Mouse (Mus musculus) neural tube, embryonic 14.5 days (tissue): ENCODE measurements around the gene Prkcsh. TPM values are rescaled to one million over a fixed set of nuclear protein-coding genes. Genes with fewer than 3 reads are reported as not detected.
A peak's percentile ranks its signal among the peaks of the same experiment; 100 is the strongest.

Experiments used
- ATAC-seq: fragments of 200-750 bp; cut with Nextera tagmentation; 2 replicates; pipeline ENCODE4 v1.8.0; 2017; ENCODE audit warnings: low read depth, mild to moderate bottlenecking, moderate TSS enrichment, moderate library complexity
- H3K27ac ChIP-seq: fragments of 300-500 bp; sonication (generic); 2 replicates; pipeline ENCODE4 v1.5.1; 2014; ENCODE audit warnings: low read depth, mild to moderate bottlenecking, control low read depth, low read length, moderate library complexity, mixed read lengths
- H3K27me3 ChIP-seq: fragments of 300-500 bp; sonication (generic); 2 replicates; pipeline ENCODE4 v1.6.1; 2014; ENCODE audit warnings: low read length; ENCODE audit not compliant: control insufficient read depth, insufficient read depth
- H3K36me3 ChIP-seq: fragments of 300-500 bp; sonication (generic); 2 replicates; pipeline ENCODE4 v1.6.1; 2014; ENCODE audit warnings: low read length, mixed read lengths; ENCODE audit not compliant: control insufficient read depth, insufficient read depth
- H3K4me1 ChIP-seq: fragments of 300-500 bp; sonication (generic); 2 replicates; pipeline ENCODE4 v1.6.1; 2014; ENCODE audit warnings: low read length; ENCODE audit not compliant: control insufficient read depth, insufficient read depth
- H3K4me2 ChIP-seq: fragments of 300-500 bp; sonication (generic); 2 replicates; pipeline ENCODE4 v1.6.1; 2014; ENCODE audit warnings: mild to moderate bottlenecking, low read depth, low read length, control low read depth
- H3K4me3 ChIP-seq: fragments of 300-500 bp; sonication (generic); 2 replicates; pipeline ENCODE4 v1.5.1; 2014; ENCODE audit warnings: low read depth, low read length, control low read depth, mixed read lengths
- H3K9ac ChIP-seq: fragments of 300-500 bp; sonication (generic); replicated peaks from 2 replicates; pipeline ENCODE4 v1.6.1; 2014; ENCODE audit warnings: low read depth, mild to moderate bottlenecking, control low read depth, low read length, mixed read lengths
- H3K9me3 ChIP-seq: fragments of 300-500 bp; sonication (generic); 2 replicates; pipeline ENCODE4 v1.6.1; 2016; ENCODE audit warnings: low read length; ENCODE audit not compliant: control insufficient read depth
- WGBS: fragments of 180-500 bp; shearing (Covaris S2); extraction: QIAGEN DNeasy Blood & Tissue Kit; methylation state at CpG from one replicate; pipeline ENCODE4 v1.1.7; 2014; 5-methylcytosine and 5-hydroxymethylcytosine counted together
- polyA plus RNA-seq: library from polyadenylated mRNA; unstranded; fragments of >200 nt; fragmentation: Nextera tagmentation; extraction: Ambion mirVana; gene quantifications from 2 replicates; pipeline ENCODE4 v1.2.1, GENCODE M21; 2014

Gene Prkcsh
- polyA plus RNA-seq, 1 experiment from 2014 or later: 74.1 TPM

DNA sequence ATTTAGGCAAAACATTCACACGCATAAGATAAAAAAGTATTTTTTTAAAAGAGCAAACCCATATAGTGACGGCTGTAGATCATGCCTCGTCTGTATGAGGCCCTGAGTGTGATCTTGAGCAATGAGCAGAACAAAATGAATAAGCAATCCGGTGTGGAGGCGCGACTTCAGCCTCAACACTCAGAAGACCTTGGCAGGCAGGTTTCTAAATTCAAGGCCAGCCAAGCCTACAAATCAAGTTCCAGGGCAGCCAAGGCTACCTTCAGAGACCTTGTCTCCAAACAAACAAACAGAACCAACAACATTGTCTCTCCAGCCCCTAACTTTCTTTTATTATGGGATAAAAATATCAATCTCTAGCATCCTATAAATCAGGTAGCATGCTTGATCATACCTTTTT is 2.3 kb upstream of the Prkcsh start:
- no peak for ATAC-seq
- H3K36me3 ChIP-seq: 0 out of 2 replicates have a peak, but pooled peaks cover 5% of the 10 kb centered on the region
- no peaks in the 10 kb centered on the region for H3K9me3 ChIP-seq
- no peaks in the 10 kb centered on the region for H3K27me3 ChIP-seq
- H3K4me2 ChIP-seq: no peak overlapping the region
- WGBS: 91% methylated on average over 6 of the region's 6 CpGs
- H3K9ac ChIP-seq: no peak overlapping the region
- peaks cover 21% of the 10 kb centered on the region for H3K4me1 ChIP-seq
- H3K27ac ChIP-seq: no peak overlapping the region
- no peak overlapping the region for H3K4me3 ChIP-seq

GRCm38 (mm10) chr9:22001633-22002032 is 973 bp upstream of the Prkcsh start:
- Histone ChIP-seq H3K27me3 (no peaks in the 10 kb centered on the region), H3K9me3 (no peaks in the 10 kb centered on the region), H3K4me1 (peaks cover 21% of the 10 kb centered on the region), H3K4me2 (peak overlapping the region; percentile 57), H3K27ac (no peak overlapping the region), H3K4me3 (no peak overlapping the region), H3K9ac (no peak overlapping the region), H3K36me3 (peaks cover 10% of the 10 kb centered on the region; the same call in 1 of the 2 replicates)
- 86% methylated on average over 4 of the region's 4 CpGs for WGBS
- ATAC-seq: no peak

DNA sequence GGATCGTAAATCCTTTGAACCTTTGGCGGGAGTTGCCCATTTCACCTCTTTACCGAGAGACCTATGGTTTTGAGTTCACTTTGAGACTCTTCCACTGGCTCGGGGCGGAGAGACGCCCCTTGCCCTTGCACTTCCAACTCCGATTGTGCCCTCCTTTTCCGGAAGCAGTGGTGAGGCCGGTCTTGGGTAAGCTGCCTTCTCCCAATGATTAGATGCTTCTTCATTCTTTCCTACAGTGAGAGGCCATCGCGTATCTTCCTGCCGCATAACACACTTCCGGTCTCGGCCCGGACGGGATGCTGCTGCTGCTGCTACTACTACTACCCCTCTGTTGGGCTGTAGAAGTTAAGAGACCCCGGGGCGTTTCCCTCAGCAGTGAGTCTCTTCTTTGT is 553 bp downstream of the Prkcsh start:
- Histone ChIP-seq H3K27ac (peak overlapping the region; percentile 66), H3K27me3 (no peaks in the 10 kb centered on the region), H3K4me1 (peaks cover 21% of the 10 kb centered on the region), H3K4me3 (peak overlapping the region; percentile 62), H3K9me3 (no peaks in the 10 kb centered on the region), H3K36me3 (peaks cover 18% of the 10 kb centered on the region), H3K4me2 (peak overlapping the region; percentile 74), H3K9ac (peak overlapping the region; percentile 60)
- peak; percentile 26 for ATAC-seq
- WGBS: under 1% methylated on average over 18 of the region's 18 CpGs

GRCm38 (mm10) chr9:22004546-22004945 is 1.9 kb downstream of the Prkcsh start:
- Histone ChIP-seq H3K36me3 (peaks cover 26% of the 10 kb centered on the region), H3K9me3 (no peaks in the 10 kb centered on the region), H3K4me3 (no peak overlapping the region), H3K27me3 (no peaks in the 10 kb centered on the region), H3K4me2 (peak overlapping the region; percentile 74; the same call in 1 of the 2 replicates), H3K27ac (no peak overlapping the region), H3K9ac (no peak overlapping the region), H3K4me1 (peaks cover 21% of the 10 kb centered on the region)
- no peak for ATAC-seq
- WGBS: 91% methylated on average over 12 of the region's 12 CpGs

- H3K4me3 ChIP-seq: no peak overlapping the region
- H3K9me3 ChIP-seq: no peaks in the 10 kb centered on the region
- H3K4me2 ChIP-seq: no peak overlapping the region
- ATAC-seq: 0 out of 2 replicates have a peak, but pooled peaks have one; percentile 28
- H3K9ac ChIP-seq: no peak overlapping the region
- no peak overlapping the region for H3K27ac ChIP-seq
- no peaks in the 10 kb centered on the region for H3K4me1 ChIP-seq
- peaks cover 56% of the 10 kb centered on the region for H3K36me3 ChIP-seq
- H3K27me3 ChIP-seq: no peaks in the 10 kb centered on the region
- WGBS: 85% methylated on average over 5 of the region's 5 CpGs
These were observed 8.4 kb downstream of the Prkcsh start for GRCm38 (mm10) chr9:22011055-22011454.

GRCm38 (mm10) chr9:22012731-22013130 is 10.1 kb downstream of the Prkcsh start:
- H3K4me3 ChIP-seq: no peak overlapping the region
- no peaks in the 10 kb centered on the region for H3K9me3 ChIP-seq
- no peak overlapping the region for H3K27ac ChIP-seq
- H3K9ac ChIP-seq: no peak overlapping the region
- no peaks in the 10 kb centered on the region for H3K4me1 ChIP-seq
- peaks cover 58% of the 10 kb centered on the region for H3K36me3 ChIP-seq
- no peak overlapping the region for H3K4me2 ChIP-seq
- ATAC-seq: no peak
- 91% methylated on average over 13 of the region's 13 CpGs for WGBS
- H3K27me3 ChIP-seq: no peaks in the 10 kb centered on the region

DNA sequence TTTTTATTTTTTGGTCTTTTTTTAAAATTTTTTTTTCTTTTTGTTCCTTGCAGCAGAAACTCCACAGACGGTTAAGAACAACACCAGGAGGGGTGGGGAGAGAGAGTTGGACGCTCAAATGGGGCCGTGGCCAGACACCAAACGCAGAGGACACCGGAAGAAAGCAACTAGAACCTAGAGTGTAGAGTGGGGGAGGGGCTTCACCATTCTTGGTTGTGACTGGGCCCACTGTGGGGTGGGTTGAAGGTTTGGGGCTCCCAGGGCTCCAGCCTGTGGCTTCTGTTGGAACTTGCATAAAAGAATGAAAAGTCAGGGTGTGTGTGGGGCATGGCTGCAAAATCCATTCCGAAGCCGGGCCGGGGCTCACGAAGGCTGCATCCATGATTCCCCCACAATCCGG is 13.6 kb downstream of the Prkcsh start:
- WGBS: 68% methylated on average over 10 of the region's 10 CpGs
- Histone ChIP-seq H3K9me3 (no peaks in the 10 kb centered on the region), H3K27ac (no peak overlapping the region), H3K36me3 (peaks cover 34% of the 10 kb centered on the region), H3K4me2 (no peak overlapping the region), H3K27me3 (no peaks in the 10 kb centered on the region), H3K4me1 (no peaks in the 10 kb centered on the region), H3K9ac (no peak overlapping the region), H3K4me3 (no peak overlapping the region)
- ATAC-seq: no peak

DNA sequence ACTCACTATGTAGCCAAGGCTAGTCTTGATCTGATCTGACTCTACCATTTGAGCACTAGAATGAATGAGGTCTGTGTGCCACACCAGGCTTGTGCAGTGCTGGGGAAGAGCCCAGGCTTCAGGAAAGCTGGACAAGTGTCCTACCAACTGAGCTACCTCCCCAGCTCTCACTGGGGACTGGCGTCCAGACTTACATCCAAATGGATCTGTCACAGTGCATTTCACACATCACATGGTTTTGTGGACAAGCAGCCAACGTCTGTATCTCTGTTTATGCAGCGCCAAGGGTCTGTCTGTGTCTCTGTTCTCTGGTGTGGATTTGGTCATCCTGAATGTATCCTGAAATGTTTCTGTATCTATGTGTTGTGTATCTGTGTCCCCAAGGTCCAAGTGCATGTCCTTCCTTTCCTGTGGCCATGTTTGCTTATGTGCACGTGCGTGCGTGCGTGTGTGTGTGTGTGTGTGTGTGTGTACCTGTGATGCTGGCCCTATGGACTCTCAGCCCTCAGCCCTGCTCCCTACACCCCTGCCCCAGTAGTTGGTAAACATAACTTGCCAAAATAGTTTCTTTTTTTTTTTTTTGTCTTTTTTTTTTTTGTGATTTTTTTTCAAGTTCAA is 14.7 kb downstream of the Prkcsh start:
- no peak overlapping the region for H3K4me3 ChIP-seq
- no peak for ATAC-seq
- H3K4me2 ChIP-seq: no peak overlapping the region
- no peak overlapping the region for H3K27ac ChIP-seq
- WGBS: 75% methylated on average over 7 of the region's 7 CpGs
- H3K4me1 ChIP-seq: no peaks in the 10 kb centered on the region
- no peak overlapping the region for H3K9ac ChIP-seq
- H3K9me3 ChIP-seq: no peaks in the 10 kb centered on the region
- H3K27me3 ChIP-seq: no peaks in the 10 kb centered on the region
- peaks cover 24% of the 10 kb centered on the region for H3K36me3 ChIP-seq

GRCm38 (mm10) chr9:22024592-22024991 is 22.0 kb downstream of the Prkcsh start:
- H3K4me2 ChIP-seq: no peak overlapping the region
- H3K4me1 ChIP-seq: no peaks in the 10 kb centered on the region
- no peak overlapping the region for H3K9ac ChIP-seq
- no peak overlapping the region for H3K27ac ChIP-seq
- 66% methylated on average over 8 of the region's 8 CpGs for WGBS
- ATAC-seq: no peak
- H3K27me3 ChIP-seq: no peaks in the 10 kb centered on the region
- peaks cover 25% of the 10 kb centered on the region for H3K36me3 ChIP-seq
- H3K4me3 ChIP-seq: no peak overlapping the region
- no peaks in the 10 kb centered on the region for H3K9me3 ChIP-seq
